ENCODE assay signal across 33 mouse cellular contexts in the genomic region with DNA sequence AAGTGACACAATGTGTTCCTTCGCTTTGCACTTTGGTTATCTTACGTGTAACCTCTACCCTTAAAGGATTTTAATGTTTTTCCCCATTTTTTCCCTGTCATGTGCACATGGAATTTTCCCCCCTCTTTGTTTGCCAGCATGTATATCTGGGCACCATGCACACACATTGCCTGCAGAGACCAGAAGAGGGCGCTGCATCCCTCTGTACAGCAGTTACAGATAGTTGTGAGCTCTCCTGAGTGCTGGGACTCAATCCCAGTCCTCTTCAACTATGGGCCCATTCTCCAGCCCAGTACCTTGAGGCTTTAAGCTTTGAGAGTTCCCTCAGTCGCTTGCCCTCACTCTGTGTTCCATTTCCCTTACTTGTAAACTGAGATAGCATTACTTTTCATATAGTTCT. TPM values are rescaled to one million over a fixed set of nuclear protein-coding genes. Genes with fewer than 3 reads are reported as not detected.
DNase-seq lines count a peak whose midpoint lies in the region; ATAC-seq and TF ChIP-seq lines count a peak whose summit lies in the region.
"Had no signal": no experiment of that assay in that cellular context is flagged by ENCODE, and none has a peak within 500 bp of the region (broad histone marks: within the 10 kb centered on the region; RNA-seq: fewer than 3 reads in every experiment).

No protein-coding gene starts in this region.

- H3K27me3 ChIP-seq in testis, adult 2 months (ENCODE audit: control insufficient read depth, insufficient read depth, low read length): no peaks in the 10 kb centered on the region
- no peaks in the 10 kb centered on the region for H3K27me3 ChIP-seq in liver, postnatal 0 days (ENCODE audit: insufficient read depth, low read length)
- H3K27me3 ChIP-seq in forebrain, embryonic 11.5 days (ENCODE audit: control insufficient read depth, insufficient read depth, low read length): no peaks in the 10 kb centered on the region
- H3K27me3 ChIP-seq: hindbrain, embryonic 12.5 days; limb, embryonic 12.5 days; lung, embryonic 15.5 days had no signal

- no peak for ATAC-seq in CD4-positive, CD25-positive, alpha-beta regulatory T cell, adult 4 months
- ATAC-seq in liver, postnatal 0 days: no peak
- ATAC-seq in forebrain, embryonic 11.5 days (replicated peaks; ENCODE audit: low FRiP score): no peak
- ATAC-seq: forebrain, postnatal 0 days; midbrain, embryonic 16.5 days had no signal

- peak; percentile 11 for DNase-seq in CD4-positive, CD25-positive, alpha-beta regulatory T cell, adult 2 months (ENCODE audit: low read depth, low spot score)
- DNase-seq in testis, postnatal 14 days (ENCODE audit: low spot score): no peak
- no peak for DNase-seq in liver, postnatal 0 days
- no peak for DNase-seq in forebrain, embryonic 11.5 days (ENCODE audit: low spot score)
- DNase-seq in kidney, postnatal 4 days: no peak
- DNase-seq: adrenal gland, postnatal 25 days; cerebellum, adult 18-20 months; cerebellum, postnatal 10 days; forebrain, postnatal 0 days; gastrocnemius, postnatal 10 days; heart, postnatal 36 days; kidney, adult 11 months; kidney, postnatal 14 days; liver, embryonic 13.5 days; right cerebral cortex, postnatal 4 days; thymus, postnatal 14 days had no signal

- H3K27ac ChIP-seq in testis, adult 2 months (ENCODE audit: control insufficient read depth, insufficient read depth, low read depth, low read length): no peak overlapping the region
- H3K27ac ChIP-seq in liver, postnatal 0 days (ENCODE audit: low read depth): no peak overlapping the region
- H3K27ac ChIP-seq in forebrain, embryonic 11.5 days (ENCODE audit: low read depth, low read length): no peak overlapping the region
- H3K27ac ChIP-seq: forebrain, embryonic 12.5 days; heart, embryonic 10.5 days; hindbrain, embryonic 12.5 days; limb, embryonic 12.5 days; liver, embryonic 13.5 days; lung, embryonic 15.5 days had no signal

- H3K36me3 ChIP-seq in testis, adult 2 months (ENCODE audit: control insufficient read depth, insufficient read depth, low read length): no peaks in the 10 kb centered on the region
- no peaks in the 10 kb centered on the region for H3K36me3 ChIP-seq in liver, postnatal 0 days (replicated peaks; ENCODE audit: insufficient read depth, low read length)
- H3K36me3 ChIP-seq in forebrain, embryonic 11.5 days (ENCODE audit: control insufficient read depth, insufficient read depth, low read length): no peaks in the 10 kb centered on the region
- H3K36me3 ChIP-seq: forebrain, embryonic 12.5 days; heart, embryonic 10.5 days; hindbrain, embryonic 12.5 days; limb, embryonic 12.5 days; liver, embryonic 13.5 days; lung, embryonic 15.5 days had no signal

- H3K9ac ChIP-seq in liver, postnatal 0 days (replicated peaks): no peak overlapping the region
- no peak overlapping the region for H3K9ac ChIP-seq in forebrain, embryonic 11.5 days (ENCODE audit: low read length)
- H3K9ac ChIP-seq: forebrain, embryonic 12.5 days; forebrain, postnatal 0 days; hindbrain, embryonic 12.5 days; limb, embryonic 12.5 days; liver, embryonic 13.5 days; lung, embryonic 15.5 days had no signal

- 75% methylated on average over 4 of the region's 4 CpGs for WGBS in liver, postnatal 0 days (ENCODE audit: insufficient replicate concordance)
- 76% methylated on average over 4 of the region's 4 CpGs for WGBS in forebrain, embryonic 11.5 days

- H3K4me1 ChIP-seq in testis, adult 2 months (ENCODE audit: control insufficient read depth, insufficient read depth, low read length): no peaks in the 10 kb centered on the region; the same call in 1 of the 2 replicates
- H3K4me1 ChIP-seq in liver, postnatal 0 days (ENCODE audit: insufficient read depth): no peaks in the 10 kb centered on the region
- H3K4me1 ChIP-seq in forebrain, embryonic 11.5 days (replicated peaks; ENCODE audit: control insufficient read depth, insufficient read depth, low read length): no peaks in the 10 kb centered on the region
- H3K4me1 ChIP-seq: forebrain, embryonic 12.5 days; heart, embryonic 10.5 days; hindbrain, embryonic 12.5 days; limb, embryonic 12.5 days; liver, embryonic 13.5 days; lung, embryonic 15.5 days had no signal

- peak; percentile 40; the same call in 1 of the 2 replicates for TF ChIP-seq CTCF in testis, adult 2 months (IDR thresholded peaks at IDR 0.05; ENCODE audit: control insufficient read depth, insufficient read depth, insufficient replicate concordance, low read depth, low read length)
- TF ChIP-seq CTCF in liver, postnatal 0 days (IDR thresholded peaks at IDR 0.05; ENCODE audit: low read depth): peak; percentile 35

- H3K9me3 ChIP-seq in liver, postnatal 0 days (ENCODE audit: low read length): no peaks in the 10 kb centered on the region
- H3K9me3 ChIP-seq in forebrain, embryonic 11.5 days (ENCODE audit: control insufficient read depth, low read length): no peaks in the 10 kb centered on the region
- H3K9me3 ChIP-seq: forebrain, embryonic 12.5 days; heart, embryonic 10.5 days; hindbrain, embryonic 12.5 days; limb, embryonic 12.5 days; liver, embryonic 13.5 days; lung, embryonic 15.5 days had no signal

- H3K4me2 ChIP-seq in liver, postnatal 0 days (ENCODE audit: low read depth, low read length): no peak overlapping the region
- H3K4me2 ChIP-seq in forebrain, embryonic 11.5 days (ENCODE audit: low read depth, low read length, severe bottlenecking): no peak overlapping the region
- H3K4me2 ChIP-seq: forebrain, embryonic 12.5 days; hindbrain, embryonic 12.5 days; limb, embryonic 12.5 days; liver, embryonic 13.5 days; lung, embryonic 15.5 days; midbrain, embryonic 11.5 days had no signal

- TF ChIP-seq POLR2A in testis, adult 2 months (IDR thresholded peaks at IDR 0.05; ENCODE audit: control insufficient read depth, low read depth, low read length): no peak

- TF ChIP-seq EP300 in liver, postnatal 0 days (IDR thresholded peaks at IDR 0.05; ENCODE audit: low read depth): no peak

- H3K4me3 ChIP-seq in testis, adult 2 months (ENCODE audit: control insufficient read depth, low read depth, low read length): no peak overlapping the region
- H3K4me3 ChIP-seq in liver, postnatal 0 days (ENCODE audit: low read depth, low read length): no peak overlapping the region
- no peak overlapping the region for H3K4me3 ChIP-seq in forebrain, embryonic 11.5 days (ENCODE audit: low read depth, low read length)
- H3K4me3 ChIP-seq: erythroblast, embryonic 14.5 days; forebrain, embryonic 12.5 days; heart, embryonic 10.5 days; hindbrain, embryonic 12.5 days; limb, embryonic 12.5 days; liver, embryonic 13.5 days; lung, embryonic 15.5 days had no signal

RNA-seq across cellular contexts. Expression of a gene that starts 4.7 kb away (rescaled TPM):
- polyA plus RNA-seq in CD4-positive, CD25-positive, alpha-beta regulatory T cell, adult 4 months (2017; shearing (Covaris generic)): not detected
- 0.12 TPM in 1 of 2 replicates, not detected in the other for polyA plus RNA-seq in testis, adult 2 months (2012; rRNA removed)
- not detected in 2 replicates for polyA plus RNA-seq in liver, postnatal 0 days (2015; fragmentation: Nextera tagmentation; extraction: Ambion mirVana)
- not detected in 2 replicates for polyA plus RNA-seq in forebrain, embryonic 11.5 days (2014; fragmentation: Nextera tagmentation; extraction: Ambion mirVana)
- polyA plus RNA-seq: C2C12; embryonic facial prominence, embryonic 14.5 days; erythroblast, embryonic 14.5 days; forebrain, embryonic 12.5 days; forebrain, postnatal 0 days; heart, embryonic 10.5 days; heart, embryonic 16.5 days; hindbrain, embryonic 12.5 days; kidney, embryonic 14.5 days; limb, embryonic 12.5 days; liver, embryonic 13.5 days; lung, embryonic 15.5 days; midbrain, embryonic 11.5 days; midbrain, embryonic 16.5 days; neural tube, embryonic 11.5 days; spleen, adult 2 months; urinary bladder, adult 2 months had no signal

RNA-seq across cellular contexts. Expression of a gene that starts 9.2 kb away (rescaled TPM):
- polyA plus RNA-seq in CD4-positive, CD25-positive, alpha-beta regulatory T cell, adult 4 months (2017; shearing (Covaris generic)): 1 to 10 TPM; 8.6 to 9.8 TPM
- polyA plus RNA-seq in testis, adult 2 months (2012; rRNA removed): 27.5 and 27.9 TPM in 2 replicates
- 11.8 and 12.6 TPM in 2 replicates for polyA plus RNA-seq in liver, postnatal 0 days (2015; fragmentation: Nextera tagmentation; extraction: Ambion mirVana)
- polyA plus RNA-seq in forebrain, embryonic 11.5 days (2014; fragmentation: Nextera tagmentation; extraction: Ambion mirVana): 34.8 and 35.0 TPM in 2 replicates
